Comparison of ENCODE assay signal across 8 mouse cellular contexts in genomic region chr4:85514205-85514681, GRCm38 (mm10). TPM values are rescaled to one million over a fixed set of nuclear protein-coding genes. Genes with fewer than 3 reads are reported as not detected.
A peak's percentile ranks its signal among the peaks of the same experiment; 100 is the strongest.
DNase-seq lines count a peak whose midpoint lies in the region; ATAC-seq and TF ChIP-seq lines count a peak whose summit lies in the region.

No protein-coding gene starts in this region.

- intact Hi-C loops in left cerebral cortex, postnatal 14 days (cut with DNase I): no loop called here

- no peaks in the 10 kb centered on the region for H3K9me3 ChIP-seq in ES-Bruce4 (replicated peaks; ENCODE audit: control insufficient read depth, insufficient read depth, low read length, poor library complexity, severe bottlenecking)
- no peaks in the 10 kb centered on the region for H3K9me3 ChIP-seq in forebrain, embryonic 15.5 days
- no peaks in the 10 kb centered on the region for H3K9me3 ChIP-seq in hindbrain, embryonic 13.5 days

- WGBS in forebrain, embryonic 15.5 days: under 1% methylated on average over 33 of the region's 33 CpGs
- 0% methylated on average over 32 of the region's 33 CpGs for WGBS in hindbrain, embryonic 13.5 days
- WGBS in small intestine, adult 2 months: 2% methylated on average over 33 of the region's 33 CpGs

- peak; percentile 96 for ATAC-seq in forebrain, embryonic 15.5 days (replicated peaks)
- peak; percentile 95 for ATAC-seq in hindbrain, embryonic 13.5 days (ENCODE audit: low FRiP score)
- ATAC-seq in megakaryocyte progenitor cell, adult 5-6 weeks (replicated peaks; ENCODE audit: poor library complexity): peak; percentile 31; the same call in 1 of the 2 replicates
- ATAC-seq in monocyte, adult 5-6 weeks (replicated peaks; ENCODE audit: insufficient number of reproducible peaks, low FRiP score, low TSS enrichment, poor library complexity, severe bottlenecking): no peak

- no peak for TF ChIP-seq POLR2A in ES-Bruce4 (IDR thresholded peaks at IDR 0.05; ENCODE audit: insufficient read depth, low read length)
- no peak for TF ChIP-seq POLR2A in small intestine, adult 2 months (IDR thresholded peaks at IDR 0.05; ENCODE audit: low read depth, low read length)

- H3K27me3 ChIP-seq in ES-Bruce4 (ENCODE audit: control insufficient read depth, insufficient read depth, low read length, poor library complexity, severe bottlenecking): peaks cover 5% of the 10 kb centered on the region
- H3K27me3 ChIP-seq in forebrain, embryonic 15.5 days: peaks cover 4% of the 10 kb centered on the region; the same call in 1 of the 2 replicates
- H3K27me3 ChIP-seq in hindbrain, embryonic 13.5 days: peaks cover 41% of the 10 kb centered on the region
- H3K27me3 ChIP-seq in small intestine, adult 2 months (ENCODE audit: control insufficient read depth, insufficient read depth, low read length): no peaks in the 10 kb centered on the region

- peak; percentile 61 for DNase-seq in cerebellum, adult 11 months
- DNase-seq in left cerebral cortex, postnatal 14 days (ENCODE audit: low spot score in 2 of 2): peak; percentile 5 to 12

- TF ChIP-seq EP300 in ES-Bruce4 (IDR thresholded peaks at IDR 0.05; ENCODE audit: insufficient read depth, low read depth, low read length): no peak

- H3K9ac ChIP-seq in ES-Bruce4 (ENCODE audit: low read depth, poor library complexity, severe bottlenecking): peak overlapping the region; percentile 6; the same call in 1 of the 2 replicates
- peak overlapping the region; percentile 61 for H3K9ac ChIP-seq in forebrain, embryonic 15.5 days (replicated peaks)
- peak overlapping the region; percentile 78 for H3K9ac ChIP-seq in hindbrain, embryonic 13.5 days

- H3K4me2 ChIP-seq in forebrain, embryonic 15.5 days (replicated peaks): peak overlapping the region; percentile 92
- peak overlapping the region; percentile 97 for H3K4me2 ChIP-seq in hindbrain, embryonic 13.5 days

- TF ChIP-seq CTCF in ES-Bruce4 (IDR thresholded peaks at IDR 0.05; ENCODE audit: low read depth, low read length): no peak
- no peak for TF ChIP-seq CTCF in small intestine, adult 2 months (IDR thresholded peaks at IDR 0.05; ENCODE audit: extremely low read depth, insufficient read length, insufficient replicate concordance, low read depth, low read length)

- no peaks in the 10 kb centered on the region for H3K4me1 ChIP-seq in ES-Bruce4 (ENCODE audit: control insufficient read depth, insufficient read depth, low read length)
- H3K4me1 ChIP-seq in forebrain, embryonic 15.5 days: peaks cover 17% of the 10 kb centered on the region
- H3K4me1 ChIP-seq in hindbrain, embryonic 13.5 days (replicated peaks): peaks cover 12% of the 10 kb centered on the region
- peaks cover 2% of the 10 kb centered on the region; the same call in 1 of the 2 replicates for H3K4me1 ChIP-seq in small intestine, adult 2 months (ENCODE audit: control insufficient read depth, insufficient read depth, insufficient read length, low read length)

- no peak overlapping the region for H3K27ac ChIP-seq in ES-Bruce4 (ENCODE audit: insufficient read depth, low read length)
- H3K27ac ChIP-seq in forebrain, embryonic 15.5 days (replicated peaks): no peak overlapping the region
- no peak overlapping the region for H3K27ac ChIP-seq in hindbrain, embryonic 13.5 days
- no peak overlapping the region for H3K27ac ChIP-seq in small intestine, adult 2 months (ENCODE audit: insufficient read depth, low read depth, low read length)

- H3K4me3 ChIP-seq in ES-Bruce4 (ENCODE audit: low read depth, low read length): peak overlapping the region; percentile 62
- peak overlapping the region; percentile 48 for H3K4me3 ChIP-seq in forebrain, embryonic 15.5 days
- peak overlapping the region; percentile 59 for H3K4me3 ChIP-seq in hindbrain, embryonic 13.5 days
- peak overlapping the region; percentile 13; the same call in 1 of the 2 replicates for H3K4me3 ChIP-seq in small intestine, adult 2 months (ENCODE audit: low read depth, low read length)

- H3K36me3 ChIP-seq in ES-Bruce4 (ENCODE audit: control insufficient read depth, insufficient read depth, low read length, poor library complexity, severe bottlenecking): no peaks in the 10 kb centered on the region
- no peaks in the 10 kb centered on the region for H3K36me3 ChIP-seq in forebrain, embryonic 15.5 days
- no peaks in the 10 kb centered on the region for H3K36me3 ChIP-seq in hindbrain, embryonic 13.5 days
- no peaks in the 10 kb centered on the region for H3K36me3 ChIP-seq in small intestine, adult 2 months (ENCODE audit: control insufficient read depth, insufficient read depth, low read length)

RNA-seq across cellular contexts. Expression of gene Adamtsl1, which starts 0.3 kb away (rescaled TPM):
- 2.0 and 2.5 TPM in 2 replicates for polyA plus RNA-seq in ES-Bruce4 (2011; ENCODE audit: insufficient read depth, insufficient read length, low read depth, missing spikeins)
- polyA plus RNA-seq in forebrain, embryonic 15.5 days (2015; fragmentation: Nextera tagmentation; extraction: Ambion mirVana): 5.2 and 6.3 TPM in 2 replicates
- 11.6 and 12.0 TPM in 2 replicates for polyA plus RNA-seq in hindbrain, embryonic 13.5 days (2015; fragmentation: Nextera tagmentation; extraction: Ambion mirVana)
- 1 to 10 TPM; 4.5 to 5.5 TPM for total RNA-seq in left cerebral cortex, postnatal 14 days (2021)
- not detected in 2 replicates for total RNA-seq in megakaryocyte progenitor cell, adult 5-6 weeks (2015)
- total RNA-seq in megakaryocyte progenitor cell, adult 5-6 weeks (2017): not detected in 2 replicates
- 1.1 and 2.0 TPM in 2 replicates for polyA plus RNA-seq in small intestine, adult 2 months (2012; rRNA removed)
- total RNA-seq in monocyte, adult 5-6 weeks (2017): under 0.01 to 0.32 TPM in 2 of 3 replicates, not detected in the other

Comparison
In these comparisons a context has a peak if more than half of its experiments do, and no peak if none do; other contexts are left out.
1. H3K9ac ChIP-seq: peak in every context shown above with its lines; median percentile 78 in hindbrain, embryonic 13.5 days; 61 in forebrain, embryonic 15.5 days; 6 in ES-Bruce4.